Mouse (Mus musculus) forebrain, embryonic 11.5 days (tissue): ENCODE measurements around the gene Cdh18. TPM values are rescaled to one million over a fixed set of nuclear protein-coding genes. Genes with fewer than 3 reads are reported as not detected.
A peak's percentile ranks its signal among the peaks of the same experiment; 100 is the strongest.

ENCODE experiments used
- ATAC-seq: fragments of 200-750 bp; cut with Nextera tagmentation; replicated peaks from 2 replicates; pipeline ENCODE4 v1.8.0; 2017; ENCODE audit warnings: moderate TSS enrichment; ENCODE audit not compliant: low FRiP score
- DNase-seq: peaks from one replicate; pipeline ENCODE4 v3.0.0-alpha.2; 2017; ENCODE audit warnings: low spot score
- H3K27ac ChIP-seq: fragments of 300-500 bp; sonication (generic); 2 replicates; pipeline ENCODE4 v1.5.1; 2014; ENCODE audit warnings: low read depth, low read length
- H3K27me3 ChIP-seq: fragments of 300-500 bp; sonication (generic); 2 replicates; pipeline ENCODE4 v1.6.1; 2014; ENCODE audit warnings: mild to moderate bottlenecking, low read length, mixed read lengths; ENCODE audit not compliant: control insufficient read depth, insufficient read depth
- H3K36me3 ChIP-seq: fragments of 300-500 bp; sonication (generic); 2 replicates; pipeline ENCODE4 v1.6.1; 2014; ENCODE audit warnings: mild to moderate bottlenecking, low read length, moderate library complexity, mixed read lengths; ENCODE audit not compliant: control insufficient read depth, insufficient read depth
- H3K4me1 ChIP-seq: fragments of 300-500 bp; sonication (generic); replicated peaks from 2 replicates; pipeline ENCODE4 v1.6.1; 2014; ENCODE audit warnings: low read length, mixed read lengths; ENCODE audit not compliant: control insufficient read depth, insufficient read depth
- H3K4me2 ChIP-seq: fragments of 300-500 bp; sonication (generic); 2 replicates; pipeline ENCODE4 v1.6.1; 2014; ENCODE audit warnings: low read depth, mild to moderate bottlenecking, low read length, moderate library complexity, mixed read lengths; ENCODE audit not compliant: severe bottlenecking
- H3K4me3 ChIP-seq: fragments of 300-500 bp; sonication (generic); 2 replicates; pipeline ENCODE4 v1.5.1; 2014; ENCODE audit warnings: low read depth, low read length
- H3K9ac ChIP-seq: fragments of 300-500 bp; sonication (generic); 2 replicates; pipeline ENCODE4 v1.6.1; 2014; ENCODE audit warnings: low read length
- H3K9me3 ChIP-seq: fragments of 300-500 bp; sonication (generic); 2 replicates; pipeline ENCODE4 v1.6.1; 2016; ENCODE audit warnings: low read length, mixed read lengths; ENCODE audit not compliant: control insufficient read depth
- WGBS: fragments of 180-500 bp; shearing (Covaris S2); extraction: QIAGEN DNeasy Blood & Tissue Kit; methylation state at CpG from one replicate; pipeline ENCODE4 v1.1.7; 2014; 5-methylcytosine and 5-hydroxymethylcytosine counted together
- polyA plus RNA-seq: library from polyadenylated mRNA; unstranded; fragments of >200 nt; fragmentation: Nextera tagmentation; extraction: Ambion mirVana; gene quantifications from 2 replicates; pipeline ENCODE4 v1.2.1, GENCODE M21; 2014

Gene Cdh18
- polyA plus RNA-seq, 1 experiment from 2014 or later, result 0.11 TPM

DNA sequence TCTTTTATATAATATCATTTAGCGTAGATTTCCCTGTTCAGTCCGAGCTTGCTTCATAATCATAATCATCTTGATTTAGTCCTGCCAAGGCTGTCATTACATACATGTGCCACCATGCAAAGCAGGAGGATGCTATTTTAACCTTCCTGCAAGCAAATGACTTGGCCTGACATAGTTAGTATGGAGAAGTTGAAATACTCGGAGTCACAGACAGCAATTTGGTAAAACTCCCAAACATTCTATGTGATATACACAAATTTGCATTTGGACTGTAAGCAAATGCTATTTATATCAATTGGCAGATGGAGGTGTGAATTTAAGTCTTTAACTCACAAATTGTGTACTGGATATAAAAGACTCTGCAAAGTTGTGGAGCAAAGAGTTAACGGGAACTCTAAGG, 616.0 kb downstream of the Cdh18 start:
- WGBS, result 93% methylated on average over 4 of the region's 4 CpGs
- H3K9ac ChIP-seq, result no peak overlapping the region
- no peak for ATAC-seq

DNA sequence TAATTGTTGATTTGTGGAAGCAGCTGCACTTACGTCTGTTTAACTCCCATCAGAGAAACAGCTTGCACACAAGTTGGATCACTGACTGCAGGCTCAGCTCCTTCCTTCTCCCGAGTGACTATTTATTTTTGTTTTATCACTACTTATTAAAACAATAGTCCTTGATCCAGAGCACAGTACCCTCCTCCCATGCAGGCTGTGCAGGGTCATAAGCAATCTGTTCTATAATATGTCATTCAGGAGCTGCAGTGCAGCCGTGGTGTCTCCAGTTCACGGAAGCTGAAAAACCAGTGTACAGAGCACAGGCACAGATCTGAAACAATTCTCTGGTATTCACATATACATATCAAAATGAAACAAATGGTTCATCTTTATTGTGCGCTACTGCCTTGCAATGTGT, 625.8 kb downstream of the Cdh18 start:
- ATAC-seq (no peak), DNase-seq (no peak)
- no peak overlapping the region for H3K9ac ChIP-seq
- H3K27me3 ChIP-seq, result no peaks in the 10 kb centered on the region
- H3K9me3 ChIP-seq, result no peaks in the 10 kb centered on the region
- H3K4me1 ChIP-seq, result no peaks in the 10 kb centered on the region
- H3K27ac ChIP-seq, result no peak overlapping the region
- no peak overlapping the region for H3K4me2 ChIP-seq
- H3K36me3 ChIP-seq, result no peaks in the 10 kb centered on the region
- no peak overlapping the region for H3K4me3 ChIP-seq
- 85% methylated on average over 5 of the region's 5 CpGs for WGBS

More for the DNA sequence above, 616.0 kb downstream of the Cdh18 start:
- H3K9me3 ChIP-seq, result no peaks in the 10 kb centered on the region
- no peaks in the 10 kb centered on the region for H3K36me3 ChIP-seq
- H3K4me2 ChIP-seq, result no peak overlapping the region
- H3K4me3 ChIP-seq, result no peak overlapping the region
- H3K27ac ChIP-seq, result no peak overlapping the region
- no peaks in the 10 kb centered on the region for H3K4me1 ChIP-seq
- no peaks in the 10 kb centered on the region for H3K27me3 ChIP-seq
- DNase-seq, result no peak

GRCm38 (mm10) chr15:23212068-23212467, 663.2 kb downstream of the Cdh18 start:
- Histone ChIP-seq H3K9me3 (no peaks in the 10 kb centered on the region), H3K4me2 (no peak overlapping the region), H3K4me1 (no peaks in the 10 kb centered on the region), H3K27ac (no peak overlapping the region), H3K4me3 (no peak overlapping the region), H3K9ac (no peak overlapping the region), H3K27me3 (no peaks in the 10 kb centered on the region), H3K36me3 (no peaks in the 10 kb centered on the region)
- DNase-seq, result no peak
- ATAC-seq, result no peak
- 86% methylated on average over 3 of the region's 3 CpGs for WGBS

DNA sequence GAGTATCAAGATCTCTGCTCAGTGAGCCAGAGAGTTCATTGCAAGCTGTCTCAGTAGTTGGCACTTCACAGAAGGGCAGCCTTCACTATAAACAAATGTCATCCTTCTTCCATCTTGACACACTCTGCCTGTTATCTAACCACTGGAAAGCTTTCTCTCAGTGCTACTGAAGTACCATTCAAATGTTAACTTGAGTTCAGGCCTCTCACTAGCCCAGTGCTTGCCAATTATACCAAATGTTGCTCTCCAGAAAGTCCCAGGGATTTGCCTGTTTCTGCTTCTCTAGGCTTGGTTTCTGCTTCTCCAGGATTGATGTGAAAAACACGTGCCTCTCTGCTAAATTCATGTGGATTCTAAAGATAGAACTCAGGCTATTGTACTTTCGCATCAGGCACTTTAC, 681.8 kb downstream of the Cdh18 start:
- WGBS, result 76% methylated on average over 2 of the region's 2 CpGs

GRCm38 (mm10) chr15:23257751-23258440, 709.1 kb downstream of the Cdh18 start:
- no peaks in the 10 kb centered on the region for H3K4me1 ChIP-seq
- DNase-seq (no peak), ATAC-seq (0 out of 2 replicates have a peak, but pooled peaks have one; percentile 55)
- WGBS, result 55% methylated on average over 5 of the region's 5 CpGs
- H3K9me3 ChIP-seq, result no peaks in the 10 kb centered on the region
- H3K4me3 ChIP-seq, result no peak overlapping the region
- H3K9ac ChIP-seq, result no peak overlapping the region
- H3K4me2 ChIP-seq, result no peak overlapping the region
- no peaks in the 10 kb centered on the region for H3K27me3 ChIP-seq
- no peaks in the 10 kb centered on the region for H3K36me3 ChIP-seq
- H3K27ac ChIP-seq, result no peak overlapping the region

More for the DNA sequence above, 681.8 kb downstream of the Cdh18 start:
- Histone ChIP-seq H3K36me3 (no peaks in the 10 kb centered on the region), H3K9me3 (no peaks in the 10 kb centered on the region), H3K4me1 (no peaks in the 10 kb centered on the region), H3K4me2 (no peak overlapping the region), H3K27me3 (no peaks in the 10 kb centered on the region), H3K9ac (no peak overlapping the region), H3K27ac (no peak overlapping the region), H3K4me3 (no peak overlapping the region)
- ATAC-seq (no peak), DNase-seq (no peak)

DNA sequence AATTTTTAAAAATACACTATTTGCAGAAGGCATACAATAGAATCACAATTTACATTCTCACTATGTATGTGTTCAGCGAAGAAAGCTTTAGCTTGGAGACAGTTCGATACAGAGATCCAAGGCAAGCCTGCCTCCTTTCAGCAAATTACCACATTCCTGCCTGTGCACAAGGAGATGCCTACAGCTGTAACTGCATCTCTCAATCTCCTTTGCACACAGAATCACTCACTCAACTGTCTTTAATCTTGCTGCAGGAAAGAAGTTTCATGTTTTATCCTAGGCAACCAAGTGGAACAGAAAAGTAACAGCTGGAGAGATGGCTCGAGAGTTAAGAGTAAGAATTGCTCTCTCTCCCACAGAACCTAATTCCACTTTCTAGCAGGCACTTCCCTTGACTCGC, 729.6 kb downstream of the Cdh18 start:
- no peaks in the 10 kb centered on the region for H3K4me1 ChIP-seq
- DNase-seq (no peak), ATAC-seq (no peak)
- H3K27ac ChIP-seq, result no peak overlapping the region
- WGBS, result 86% methylated on average over 4 of the region's 4 CpGs
- no peak overlapping the region for H3K9ac ChIP-seq
- H3K36me3 ChIP-seq, result no peaks in the 10 kb centered on the region
- H3K27me3 ChIP-seq, result no peaks in the 10 kb centered on the region
- H3K4me2 ChIP-seq, result no peak overlapping the region
- no peaks in the 10 kb centered on the region for H3K9me3 ChIP-seq
- H3K4me3 ChIP-seq, result no peak overlapping the region

GRCm38 (mm10) chr15:23305018-23305417, 756.2 kb downstream of the Cdh18 start:
- no peak for ATAC-seq
- H3K27ac ChIP-seq, result no peak overlapping the region
- WGBS, result 57% methylated on average over 1 of the region's 1 CpGs

GRCm38 (mm10) chr15:23316766-23317165, 767.9 kb downstream of the Cdh18 start:
- H3K4me2 ChIP-seq, result no peak overlapping the region
- no peaks in the 10 kb centered on the region for H3K36me3 ChIP-seq
- H3K27ac ChIP-seq, result no peak overlapping the region
- ATAC-seq, result no peak
- 86% methylated on average over 3 of the region's 3 CpGs for WGBS
- no peaks in the 10 kb centered on the region for H3K27me3 ChIP-seq
- H3K9me3 ChIP-seq, result no peaks in the 10 kb centered on the region
- no peak for DNase-seq
- no peak overlapping the region for H3K9ac ChIP-seq
- no peak overlapping the region for H3K4me3 ChIP-seq
- H3K4me1 ChIP-seq, result no peaks in the 10 kb centered on the region

More at GRCm38 (mm10) chr15:23305018-23305417, 756.2 kb downstream of the Cdh18 start:
- no peak overlapping the region for H3K4me3 ChIP-seq
- DNase-seq, result no peak
- no peak overlapping the region for H3K9ac ChIP-seq
- H3K27me3 ChIP-seq, result no peaks in the 10 kb centered on the region
- no peaks in the 10 kb centered on the region for H3K9me3 ChIP-seq
- no peaks in the 10 kb centered on the region for H3K36me3 ChIP-seq
- no peaks in the 10 kb centered on the region for H3K4me1 ChIP-seq
- H3K4me2 ChIP-seq, result no peak overlapping the region

- Histone ChIP-seq H3K27me3 (no peaks in the 10 kb centered on the region), H3K4me2 (no peak overlapping the region), H3K4me1 (no peaks in the 10 kb centered on the region), H3K9ac (no peak overlapping the region), H3K9me3 (no peaks in the 10 kb centered on the region), H3K4me3 (no peak overlapping the region), H3K36me3 (no peaks in the 10 kb centered on the region), H3K27ac (no peak overlapping the region)
- no peak for ATAC-seq
- no peak for DNase-seq
Observed at GRCm38 (mm10) chr15:23317409-23317808, 768.6 kb downstream of the Cdh18 start.
